Mouse (Mus musculus) thymus, postnatal 10 days (tissue): ENCODE measurements at regions not wholly inside any gene's neighbourhood (a gene's known extent, or its start where the extent isn't known, plus 50 kb on each side); places are given as distances from the start of the nearest gene placed in this dataset.

Experiments
- DNase-seq, 2 experiments: peaks; one replicate each; pipeline ENCODE4 v3.0.0; 2021; ENCODE audit warnings: low spot score in 2 of 2

GRCm38 (mm10) chr8:86428998-86429651 lies 151.4 kb downstream of the Abcc12 start:
- no peak for DNase-seq

GRCm38 (mm10) chr8:86428131-86428530 lies 152.4 kb downstream of the Abcc12 start:
- no peak for DNase-seq

- no peak for DNase-seq
Measured at GRCm38 (mm10) chr8:86426056-86426455, 154.4 kb downstream of the Abcc12 start.

GRCm38 (mm10) chr8:86425382-86425781 lies 155.1 kb downstream of the Abcc12 start:
- DNase-seq, result no peak

GRCm38 (mm10) chr8:86419059-86419651 lies 161.3 kb downstream of the Abcc12 start:
- DNase-seq, result no peak

- no peak for DNase-seq
Measured at GRCm38 (mm10) chr8:86418414-86418981, 162.0 kb downstream of the Abcc12 start.

- no peak for DNase-seq
Measured at GRCm38 (mm10) chr8:86415208-86415607, 165.3 kb downstream of the Abcc12 start.

- no peak for DNase-seq
Measured at GRCm38 (mm10) chr8:86411232-86411631, 169.3 kb downstream of the Abcc12 start.

GRCm38 (mm10) chr8:86406196-86406595 lies 174.3 kb downstream of the Abcc12 start:
- no peak for DNase-seq

- DNase-seq, result no peak
Measured at GRCm38 (mm10) chr8:86403434-86403833, 177.1 kb downstream of the Abcc12 start.

GRCm38 (mm10) chr8:86401946-86402345 lies 178.5 kb downstream of the Abcc12 start:
- no peak for DNase-seq

GRCm38 (mm10) chr8:86395121-86395520 lies 185.4 kb downstream of the Abcc12 start:
- DNase-seq, result no peak

GRCm38 (mm10) chr8:86393835-86394234 lies 186.7 kb downstream of the Abcc12 start:
- DNase-seq, result no peak

GRCm38 (mm10) chr8:86393374-86393773 lies 187.1 kb downstream of the Abcc12 start:
- no peak for DNase-seq

GRCm38 (mm10) chr8:86390715-86391114 lies 189.8 kb downstream of the Abcc12 start:
- DNase-seq, result no peak

GRCm38 (mm10) chr8:86389690-86390671 lies 190.5 kb downstream of the Abcc12 start:
- DNase-seq, result no peak

GRCm38 (mm10) chr8:86385236-86385635 lies 195.2 kb downstream of the Abcc12 start:
- no peak for DNase-seq

GRCm38 (mm10) chr8:86381977-86382376 lies 198.5 kb downstream of the Abcc12 start:
- DNase-seq, result no peak

- DNase-seq, result no peak
Measured at GRCm38 (mm10) chr8:86368062-86368461, 212.4 kb downstream of the Abcc12 start.

- DNase-seq, result no peak
Measured at GRCm38 (mm10) chr8:86366636-86367035, 213.8 kb downstream of the Abcc12 start.

- no peak for DNase-seq
Measured at GRCm38 (mm10) chr8:86365726-86366125, 214.8 kb downstream of the Abcc12 start.

- DNase-seq, result peak in 1 of 2 experiments; percentile 10
Measured at GRCm38 (mm10) chr8:86364898-86365297, 215.6 kb downstream of the Abcc12 start.
